Mouse (Mus musculus) small intestine, adult 2 months (tissue): ENCODE results near the gene Hecw2. TPM values are rescaled to one million over a fixed set of nuclear protein-coding genes. Genes with fewer than 3 reads are reported as not detected.

Experiments
- H3K27ac ChIP-seq: fragments of 200-500 bp; 2 replicates; pipeline ENCODE4 v1.5.1; 2012; ENCODE audit warnings: low read depth, low read length, control low read depth, inconsistent platforms; ENCODE audit not compliant: insufficient read depth
- H3K27me3 ChIP-seq: fragments of 200-500 bp; 2 replicates; pipeline ENCODE4 v1.6.1; 2012; ENCODE audit warnings: mild to moderate bottlenecking, moderate library complexity, low read length, inconsistent platforms; ENCODE audit not compliant: control insufficient read depth, insufficient read depth
- H3K36me3 ChIP-seq: fragments of 200-500 bp; 2 replicates; pipeline ENCODE4 v1.6.1; 2012; ENCODE audit warnings: mild to moderate bottlenecking, low read length, control low read depth, inconsistent platforms; ENCODE audit not compliant: control insufficient read depth, insufficient read depth
- H3K4me1 ChIP-seq: fragments of 200-500 bp; 2 replicates; pipeline ENCODE4 v1.6.1; 2012; ENCODE audit warnings: low read length, inconsistent platforms, mixed read lengths; ENCODE audit not compliant: control insufficient read depth, insufficient read depth, insufficient read length
- H3K4me3 ChIP-seq: fragments of 200-500 bp; 2 replicates; pipeline ENCODE4 v1.5.1; 2012; ENCODE audit warnings: low read depth, mild to moderate bottlenecking, control low read depth, inconsistent platforms, low read length, moderate library complexity
- CTCF ChIP-seq: fragments of 200-500 bp; IDR thresholded peaks from 2 replicates; pipeline ENCODE4 v1.5.1; 2012; ENCODE audit warnings: low read depth, mild to moderate bottlenecking, control low read depth, inconsistent platforms, low read length, moderate library complexity, mixed read lengths; ENCODE audit not compliant: insufficient replicate concordance, insufficient read length; ENCODE audit errors: extremely low read depth
- POLR2A ChIP-seq: fragments of 200-500 bp; IDR thresholded peaks from 2 replicates; pipeline ENCODE4 v1.6.1; 2012; ENCODE audit warnings: low read depth, mild to moderate bottlenecking, control low read depth, inconsistent platforms, low read length, moderate library complexity
- WGBS: fragments of 180-500 bp; shearing (Covaris S2); methylation state at CpG from one replicate; pipeline ENCODE4 v1.1.7; 2018; 5-methylcytosine and 5-hydroxymethylcytosine counted together
- polyA plus RNA-seq: library from polyadenylated mRNA; depleted of rRNA; stranded (reverse); fragments of >200 nt; gene quantifications from 2 replicates; pipeline ENCODE4 v1.2.3, GENCODE M21; 2012

Hecw2 gene
- polyA plus RNA-seq, 1 experiment, result 0.25 TPM

DNA sequence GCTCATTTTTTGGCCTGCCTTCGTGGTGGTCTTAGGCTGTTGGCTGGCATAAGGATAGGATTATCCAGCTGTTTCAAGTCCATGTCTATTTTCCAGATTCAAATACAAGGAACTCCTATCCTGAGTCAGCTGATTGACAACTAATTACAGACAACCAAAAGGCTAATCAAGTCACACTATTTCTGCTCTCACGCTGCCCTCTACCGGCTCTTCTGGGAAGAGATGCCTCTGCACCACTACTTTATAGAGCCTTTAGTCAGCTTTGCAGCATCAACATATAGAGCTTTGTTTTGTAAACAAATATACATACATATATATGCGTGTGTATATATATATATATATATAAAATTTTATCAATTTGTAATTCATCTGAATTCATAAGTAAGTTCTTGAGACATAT, 267.4 kb downstream of the Hecw2 start:
- TF ChIP-seq CTCF (peak; percentile 24; the same call in 1 of the 2 replicates), POLR2A (no peak)
- WGBS, result 28% methylated on average over 4 of the region's 4 CpGs

DNA sequence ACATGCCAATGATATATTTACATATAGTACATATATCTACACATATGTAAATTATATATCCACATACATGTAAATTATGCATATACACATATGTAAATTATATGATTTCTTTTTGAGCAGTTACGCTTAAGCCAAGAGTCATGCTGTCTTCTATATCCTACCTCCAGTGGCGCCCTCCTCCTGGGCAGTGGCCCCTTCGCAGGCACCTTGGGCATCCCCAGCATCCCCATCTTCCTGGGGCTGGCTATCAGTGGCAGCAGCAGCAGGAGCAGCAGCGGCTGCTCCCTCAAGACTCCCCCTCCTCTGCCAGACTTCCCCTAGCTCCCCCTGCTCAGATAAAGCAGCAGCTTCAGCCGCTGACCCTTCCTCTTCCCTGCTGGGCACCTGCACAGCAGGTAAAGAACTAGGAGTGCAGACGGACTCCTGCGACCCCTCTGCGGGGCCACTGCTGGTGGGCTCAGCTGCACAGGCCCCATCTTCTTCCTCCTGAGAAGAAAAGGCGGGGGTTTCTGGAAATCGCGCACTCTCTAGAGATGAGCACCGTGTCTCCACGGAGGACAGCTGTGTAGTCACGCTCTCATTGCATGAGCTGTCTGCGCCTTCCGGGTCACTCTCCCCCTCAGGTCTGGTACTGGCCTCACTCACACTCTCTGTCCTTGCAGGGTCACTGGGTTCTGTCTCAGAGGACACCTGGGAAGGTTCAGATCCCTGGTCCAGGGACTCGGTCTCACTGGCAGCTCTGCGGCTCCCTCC, 269.6 kb downstream of the Hecw2 start:
- H3K36me3 ChIP-seq, result no peaks in the 10 kb centered on the region
- 66% methylated on average over 18 of the region's 18 CpGs for WGBS
- H3K4me3 ChIP-seq, result no peak overlapping the region
- no peaks in the 10 kb centered on the region for H3K4me1 ChIP-seq
- no peaks in the 10 kb centered on the region for H3K27me3 ChIP-seq
- TF ChIP-seq CTCF (no peak), POLR2A (no peak)
- H3K27ac ChIP-seq, result no peak overlapping the region

More for the DNA sequence above, 267.4 kb downstream of the Hecw2 start:
- Histone ChIP-seq H3K4me3 (no peak overlapping the region), H3K27ac (no peak overlapping the region), H3K36me3 (no peaks in the 10 kb centered on the region), H3K4me1 (no peaks in the 10 kb centered on the region), H3K27me3 (no peaks in the 10 kb centered on the region)

DNA sequence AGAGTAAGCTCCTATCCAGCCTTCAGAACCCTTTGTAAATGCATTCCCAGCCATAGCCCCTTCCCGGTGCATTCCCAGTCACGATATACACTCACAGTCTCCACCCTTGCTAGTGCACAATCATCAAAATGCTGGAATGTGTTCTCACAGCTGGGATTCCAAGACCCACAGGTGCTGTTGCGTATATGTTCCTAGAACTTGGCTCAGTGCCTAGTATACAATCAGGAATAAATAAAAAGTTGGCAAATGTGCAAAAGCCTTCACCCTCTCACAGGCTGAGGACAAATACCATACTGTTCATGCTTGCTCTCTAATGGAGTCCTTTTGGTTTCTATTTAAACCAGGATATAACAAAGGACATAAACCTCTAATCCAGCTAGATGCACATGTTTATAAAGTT, 283.1 kb downstream of the Hecw2 start:
- WGBS, result 18% methylated on average over 3 of the region's 3 CpGs
- H3K27me3 ChIP-seq, result no peaks in the 10 kb centered on the region
- H3K27ac ChIP-seq, result no peak overlapping the region
- no peak overlapping the region for H3K4me3 ChIP-seq
- no peaks in the 10 kb centered on the region; the same call in 1 of the 2 replicates for H3K4me1 ChIP-seq
- no peak for TF ChIP-seq POLR2A
- no peak for TF ChIP-seq CTCF
- H3K36me3 ChIP-seq, result no peaks in the 10 kb centered on the region

DNA sequence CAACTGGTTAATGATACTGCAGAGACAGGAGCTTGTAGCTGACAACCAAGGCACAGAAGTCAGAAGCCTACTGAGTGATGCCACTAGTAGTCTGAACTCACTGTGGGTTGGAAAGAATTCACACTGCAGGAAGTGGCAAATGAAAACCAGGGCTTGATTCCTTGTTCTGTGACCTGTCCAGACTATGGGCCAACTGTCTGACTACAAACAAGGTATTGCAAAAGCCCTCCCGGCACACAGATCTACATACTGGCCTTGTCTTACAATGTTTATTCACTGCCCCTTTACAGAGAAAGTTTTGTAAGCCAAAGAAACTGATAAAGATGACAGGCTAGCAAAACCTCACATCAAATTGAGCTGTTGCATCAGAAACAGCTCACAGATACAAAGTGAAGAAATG, 284.7 kb downstream of the Hecw2 start:
- 76% methylated on average over 1 of the region's 1 CpGs for WGBS
- Histone ChIP-seq H3K36me3 (no peaks in the 10 kb centered on the region), H3K4me3 (no peak overlapping the region), H3K4me1 (no peaks in the 10 kb centered on the region; the same call in 1 of the 2 replicates), H3K27me3 (no peaks in the 10 kb centered on the region), H3K27ac (no peak overlapping the region)
- TF ChIP-seq POLR2A (no peak), CTCF (no peak)

DNA sequence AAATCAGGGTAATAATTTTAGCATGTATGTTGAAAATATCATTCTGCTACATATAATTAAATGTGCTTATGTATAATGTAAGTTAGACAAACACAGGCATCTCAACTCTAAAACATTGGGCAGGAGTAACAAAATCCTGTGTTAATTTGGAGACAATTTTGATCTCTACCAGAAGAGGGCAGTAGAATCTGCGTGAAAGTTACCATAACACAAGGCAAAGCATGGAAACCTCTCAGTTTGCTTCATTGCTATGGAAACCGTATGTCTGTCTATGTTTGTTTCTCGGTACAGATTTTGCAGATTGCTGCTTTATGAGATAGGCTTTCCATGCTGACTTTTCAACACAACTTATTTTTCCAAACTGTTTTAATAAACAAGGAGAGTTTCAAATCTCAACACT, 285.9 kb downstream of the Hecw2 start:
- TF ChIP-seq CTCF (no peak), POLR2A (no peak)
- H3K27me3 ChIP-seq, result no peaks in the 10 kb centered on the region
- H3K36me3 ChIP-seq, result no peaks in the 10 kb centered on the region
- WGBS, result 8% methylated on average over 3 of the region's 3 CpGs
- no peak overlapping the region for H3K4me3 ChIP-seq
- H3K4me1 ChIP-seq, result no peaks in the 10 kb centered on the region; the same call in 1 of the 2 replicates
- no peak overlapping the region for H3K27ac ChIP-seq

DNA sequence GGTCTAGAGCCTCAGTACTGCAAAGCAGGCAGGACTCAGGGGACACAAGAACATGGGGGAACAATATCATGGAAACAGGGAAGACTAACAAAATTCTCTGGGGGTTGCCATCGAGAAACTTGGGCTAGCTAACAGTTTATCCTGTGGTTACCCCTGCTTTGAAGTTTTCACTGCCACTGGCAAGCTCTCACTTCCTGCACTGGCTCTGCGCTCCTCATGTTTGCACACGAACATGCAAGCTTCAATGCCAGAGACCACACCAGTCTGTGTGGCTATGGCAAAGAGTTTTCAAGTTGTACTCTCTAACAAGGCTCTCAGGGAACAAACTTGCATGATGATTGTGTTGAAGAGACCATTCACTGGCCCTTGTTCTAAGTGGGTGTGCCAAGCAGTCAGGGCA, 288.8 kb downstream of the Hecw2 start:
- 67% methylated on average over 3 of the region's 3 CpGs for WGBS
- TF ChIP-seq CTCF (no peak), POLR2A (no peak)

DNA sequence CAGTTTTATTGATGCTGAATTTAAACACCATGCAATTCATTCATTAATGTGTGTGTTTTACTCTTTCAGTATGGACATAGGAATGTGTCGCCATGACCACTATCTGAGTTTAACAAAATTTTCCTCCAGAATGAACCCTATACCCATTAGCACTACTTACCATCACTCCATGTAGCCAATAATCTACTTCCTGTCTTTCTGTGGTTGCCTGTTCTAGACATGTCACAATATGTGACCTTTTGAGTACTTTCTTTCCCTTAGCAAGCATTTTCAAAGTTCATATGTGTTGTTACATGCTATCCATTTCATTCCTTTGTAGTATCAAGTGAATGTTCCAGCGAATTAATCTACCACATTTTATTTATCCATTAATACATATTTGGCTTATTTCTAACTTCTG, 294.6 kb downstream of the Hecw2 start:
- Histone ChIP-seq H3K36me3 (no peaks in the 10 kb centered on the region), H3K27me3 (no peaks in the 10 kb centered on the region), H3K4me1 (no peaks in the 10 kb centered on the region), H3K4me3 (no peak overlapping the region), H3K27ac (no peak overlapping the region)
- WGBS, result 94% methylated on average over 2 of the region's 2 CpGs
- TF ChIP-seq CTCF (no peak), POLR2A (no peak)

More for the DNA sequence above, 288.8 kb downstream of the Hecw2 start:
- H3K27ac ChIP-seq, result no peak overlapping the region
- H3K4me3 ChIP-seq, result no peak overlapping the region
- no peaks in the 10 kb centered on the region for H3K27me3 ChIP-seq
- H3K4me1 ChIP-seq, result no peaks in the 10 kb centered on the region
- H3K36me3 ChIP-seq, result no peaks in the 10 kb centered on the region
